In genomic region chr6:113266996-113267655, GRCm38 (mm10) we compare ENCODE assay signal across 23 mouse cellular contexts. TPM values are rescaled to one million over a fixed set of nuclear protein-coding genes. Genes with fewer than 3 reads are reported as not detected.
DNase-seq lines count a peak whose midpoint lies in the region; ATAC-seq and TF ChIP-seq lines count a peak whose summit lies in the region.
"Had no signal": no experiment of that assay in that cellular context is flagged by ENCODE, and none has a peak within 500 bp of the region (broad histone marks: within the 10 kb centered on the region; RNA-seq: fewer than 3 reads in every experiment).

No protein-coding gene starts in this region.

- peak overlapping the region; percentile 36 for H3K27ac ChIP-seq in layer of hippocampus, adult 2 months
- H3K27ac ChIP-seq: embryonic facial prominence, embryonic 13.5 days; forebrain, embryonic 13.5 days; heart, embryonic 15.5 days; hindbrain, embryonic 15.5 days had no signal

- no peak for TF ChIP-seq CTCF in layer of hippocampus, adult 2 months (conservative IDR thresholded peaks at IDR 0.05)

- no peak for ATAC-seq in CD4-positive, CD25-positive, alpha-beta regulatory T cell, adult 4 months
- ATAC-seq: forebrain, embryonic 13.5 days; forebrain, postnatal 0 days; intestine, embryonic 16.5 days had no signal

- H3K4me3 ChIP-seq in layer of hippocampus, adult 2 months: no peak overlapping the region
- H3K4me3 ChIP-seq: embryonic facial prominence, embryonic 13.5 days; forebrain, embryonic 13.5 days; heart, embryonic 15.5 days; hindbrain, embryonic 15.5 days had no signal

- DNase-seq in adrenal gland, postnatal 14 days: peak; percentile 53
- DNase-seq in adrenal gland, postnatal 36 days: no peak
- DNase-seq in layer of hippocampus, adult 2 months (ENCODE audit: low spot score in 2 of 2): no peak
- no peak for DNase-seq in layer of hippocampus, postnatal 14 days (ENCODE audit: low spot score in 2 of 2)
- DNase-seq in ES-CJ7 (ENCODE audit: low read depth, low spot score) (peak; percentile 89), adipocyte (ENCODE audit: low spot score) (peak; percentile 63)
- DNase-seq in ovary, postnatal 14 days (ENCODE audit: low spot score): no peak
- DNase-seq: adrenal gland, adult 8-10 months; cerebellum, adult 11-12 months; cerebellum, adult 9-10 months; cerebellum, postnatal 25 days; forebrain, postnatal 0 days; gastrocnemius, postnatal 36 days; heart, adult 11 months; kidney, adult 9 months had no signal

RNA-seq across cellular contexts. Expression of gene Cpne9, which starts 15.0 kb away (rescaled TPM):
- total RNA-seq in adrenal gland, postnatal 14 days (2021): 0.70 and 1.3 TPM in 2 replicates
- total RNA-seq in adrenal gland, postnatal 36 days (2021): 1 to 10 TPM; 1.1 TPM
- 10 to 100 TPM; 24.0 to 24.7 TPM for total RNA-seq in layer of hippocampus, adult 2 months (2021)
- total RNA-seq in layer of hippocampus, postnatal 14 days (2021): 10 to 100 TPM; 14.3 to 21.8 TPM
- polyA plus RNA-seq in CD4-positive, CD25-positive, alpha-beta regulatory T cell, adult 4 months (2017; shearing (Covaris generic)): under 1 TPM; 0.23 to 0.28 TPM
- total RNA-seq: gastrocnemius, adult 8-10 months; gastrocnemius, postnatal 36 days; heart, postnatal 25 days had no signal
- polyA plus RNA-seq: heart, embryonic 15.5 days; intestine, embryonic 16.5 days had no signal

RNA-seq across cellular contexts. Expression of gene Mtmr14, which starts 29.5 kb away (rescaled TPM):
- 30.3 and 43.4 TPM in 2 replicates for total RNA-seq in adrenal gland, postnatal 14 days (2021)
- 10 to 100 TPM; 19.7 to 30.1 TPM for total RNA-seq in adrenal gland, postnatal 36 days (2021)
- 10 to 100 TPM; 15.0 to 15.6 TPM for total RNA-seq in layer of hippocampus, adult 2 months (2021)
- total RNA-seq in layer of hippocampus, postnatal 14 days (2021): 10 to 100 TPM; 17.6 to 19.0 TPM
- 10 to 100 TPM; 20.6 to 25.6 TPM for polyA plus RNA-seq in CD4-positive, CD25-positive, alpha-beta regulatory T cell, adult 4 months (2017; shearing (Covaris generic))

RNA-seq across cellular contexts. Expression of gene Brpf1, which starts 39.8 kb away (rescaled TPM):
- total RNA-seq in adrenal gland, postnatal 14 days (2021): 32.3 and 36.7 TPM in 2 replicates
- total RNA-seq in adrenal gland, postnatal 36 days (2021): 10 to 100 TPM; 25.2 to 27.2 TPM
- 10 to 100 TPM; 41.0 to 43.8 TPM for total RNA-seq in layer of hippocampus, adult 2 months (2021)
- total RNA-seq in layer of hippocampus, postnatal 14 days (2021): 10 to 100 TPM; 26.4 to 28.9 TPM
- polyA plus RNA-seq in CD4-positive, CD25-positive, alpha-beta regulatory T cell, adult 4 months (2017; shearing (Covaris generic)): 10 to 100 TPM; 11.7 to 12.0 TPM

RNA-seq across cellular contexts. Expression of gene Ogg1, which starts 59.6 kb away (rescaled TPM):
- total RNA-seq in adrenal gland, postnatal 14 days (2021): 11.3 and 11.8 TPM in 2 replicates
- 10 to 100 TPM; 14.0 to 15.4 TPM for total RNA-seq in adrenal gland, postnatal 36 days (2021)
- total RNA-seq in layer of hippocampus, adult 2 months (2021): 10 to 100 TPM in 1 of 2 experiments, 1 to 10 TPM in 1; 9.1 to 10.6 TPM
- total RNA-seq in layer of hippocampus, postnatal 14 days (2021): 1 to 10 TPM; 7.0 to 7.2 TPM
- polyA plus RNA-seq in CD4-positive, CD25-positive, alpha-beta regulatory T cell, adult 4 months (2017; shearing (Covaris generic)): 10 to 100 TPM; 15.9 to 26.2 TPM

Comparison
In these comparisons a context has a peak if more than half of its experiments do, and no peak if none do; other contexts are left out.
1. DNase-seq: peak in adrenal gland, postnatal 14 days (single experiment), ES-CJ7 (single experiment) and adipocyte (single experiment); none in adrenal gland, postnatal 36 days (0 of 2), layer of hippocampus, adult 2 months (0 of 2), layer of hippocampus, postnatal 14 days (0 of 2) and ovary, postnatal 14 days (single experiment).